Mouse (Mus musculus) fat pad, adult 2 months (tissue): ENCODE measurements around the gene Xkr7.

Source experiments
- DNase-seq: peaks from one replicate; pipeline ENCODE4 v3.0.0-alpha.2; 2011; ENCODE audit warnings: low read depth, low spot score; ENCODE audit errors: extremely low read depth

Xkr7 gene

GRCm38 (mm10) chr2:153032083-153032842 is 611 bp downstream of the Xkr7 start:
- no peak for DNase-seq

DNA sequence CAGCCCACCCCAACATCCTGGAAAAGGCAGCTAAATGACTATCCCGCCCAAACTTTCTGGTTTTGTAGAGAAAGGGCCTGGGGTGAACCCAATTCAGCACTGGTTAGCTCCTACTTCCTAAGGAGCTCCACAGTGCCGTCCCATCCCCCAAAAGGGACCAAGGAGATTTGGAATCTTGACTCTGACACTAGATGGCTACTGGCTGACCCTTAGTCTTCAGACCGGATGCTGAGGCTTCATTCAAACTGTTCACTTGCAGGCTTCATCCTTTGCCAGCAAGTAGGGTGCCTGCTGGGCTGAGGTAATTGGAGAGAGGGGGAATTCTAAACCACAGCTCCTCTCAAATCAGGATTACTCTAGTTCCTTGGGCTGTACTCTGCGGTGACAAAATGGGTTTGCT is 1.3 kb downstream of the Xkr7 start:
- no peak for DNase-seq

GRCm38 (mm10) chr2:153033545-153034230 is 2.0 kb downstream of the Xkr7 start:
- DNase-seq, result no peak

DNA sequence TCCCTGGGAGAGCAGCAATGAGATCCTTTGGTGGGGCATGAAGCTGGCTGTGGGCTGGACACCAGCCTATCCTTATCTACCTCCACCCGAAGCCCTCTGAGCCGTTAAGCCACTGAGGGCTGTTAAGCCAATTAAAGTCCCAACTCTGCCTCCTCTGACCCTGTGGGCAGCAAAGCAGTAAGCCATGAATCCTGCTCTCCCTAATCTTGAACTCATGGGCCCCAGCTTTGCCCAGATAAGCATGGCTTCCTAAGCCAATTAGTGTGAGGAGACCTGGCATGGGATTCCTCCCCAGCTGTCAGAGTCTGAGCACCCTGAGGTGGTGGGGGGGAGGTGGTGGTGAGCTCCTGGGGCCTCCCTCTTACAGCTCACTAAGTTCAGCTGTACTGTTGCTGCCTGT is 5.0 kb downstream of the Xkr7 start:
- no peak for DNase-seq

DNA sequence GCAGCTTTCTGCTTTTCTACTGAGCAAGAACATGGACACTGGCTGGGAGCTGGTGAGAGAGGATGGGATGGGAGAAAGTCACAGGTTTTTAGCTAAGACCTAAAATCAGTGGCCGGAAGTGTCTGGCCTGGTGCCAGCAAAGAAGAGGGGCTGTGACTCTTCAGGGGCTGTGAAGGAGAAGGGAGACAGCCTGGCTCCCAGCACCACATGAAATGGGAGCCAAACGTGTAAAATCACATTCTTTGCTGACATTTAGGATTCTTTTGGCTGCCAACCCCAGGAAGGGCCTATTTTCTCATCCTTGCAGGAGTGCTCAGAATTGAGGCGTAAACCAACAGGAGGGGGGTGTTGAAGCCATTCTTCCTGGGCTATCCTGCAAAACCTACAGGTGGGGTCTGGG is 12.2 kb downstream of the Xkr7 start:
- DNase-seq, result no peak

- DNase-seq, result no peak
Observed at GRCm38 (mm10) chr2:153045884-153046299, 14.2 kb downstream of the Xkr7 start.

DNA sequence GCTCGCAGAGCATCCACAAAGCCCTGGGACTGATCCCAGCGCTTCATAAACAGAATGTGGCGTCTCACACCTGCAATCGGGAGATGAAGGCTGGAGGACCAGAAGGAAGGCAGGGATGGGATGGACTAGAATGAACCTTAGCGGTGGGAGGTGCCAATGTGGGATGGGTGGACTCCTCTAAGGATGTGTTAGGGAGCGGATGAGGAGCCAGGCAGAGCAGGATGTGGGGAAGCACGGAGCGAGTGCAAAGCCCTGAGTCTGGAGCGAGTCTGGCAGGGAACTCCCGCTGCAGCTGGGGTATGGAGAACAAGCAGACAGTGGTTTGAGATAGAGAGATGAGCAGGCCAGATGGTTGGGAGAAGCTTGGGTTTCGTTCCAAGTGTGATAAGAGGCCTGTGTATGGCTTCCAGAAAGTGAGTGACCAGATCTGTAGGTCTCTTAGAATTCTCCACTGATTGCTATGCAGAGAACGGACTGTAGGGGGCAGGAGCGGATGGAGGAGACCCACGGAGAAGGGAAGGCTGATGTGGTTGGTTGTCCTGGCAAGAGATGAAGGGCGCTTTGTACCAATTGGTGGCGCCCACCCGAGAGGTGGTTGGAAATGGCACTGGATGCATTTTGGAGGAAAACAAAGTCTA is 16.3 kb downstream of the Xkr7 start:
- DNase-seq, result no peak

DNA sequence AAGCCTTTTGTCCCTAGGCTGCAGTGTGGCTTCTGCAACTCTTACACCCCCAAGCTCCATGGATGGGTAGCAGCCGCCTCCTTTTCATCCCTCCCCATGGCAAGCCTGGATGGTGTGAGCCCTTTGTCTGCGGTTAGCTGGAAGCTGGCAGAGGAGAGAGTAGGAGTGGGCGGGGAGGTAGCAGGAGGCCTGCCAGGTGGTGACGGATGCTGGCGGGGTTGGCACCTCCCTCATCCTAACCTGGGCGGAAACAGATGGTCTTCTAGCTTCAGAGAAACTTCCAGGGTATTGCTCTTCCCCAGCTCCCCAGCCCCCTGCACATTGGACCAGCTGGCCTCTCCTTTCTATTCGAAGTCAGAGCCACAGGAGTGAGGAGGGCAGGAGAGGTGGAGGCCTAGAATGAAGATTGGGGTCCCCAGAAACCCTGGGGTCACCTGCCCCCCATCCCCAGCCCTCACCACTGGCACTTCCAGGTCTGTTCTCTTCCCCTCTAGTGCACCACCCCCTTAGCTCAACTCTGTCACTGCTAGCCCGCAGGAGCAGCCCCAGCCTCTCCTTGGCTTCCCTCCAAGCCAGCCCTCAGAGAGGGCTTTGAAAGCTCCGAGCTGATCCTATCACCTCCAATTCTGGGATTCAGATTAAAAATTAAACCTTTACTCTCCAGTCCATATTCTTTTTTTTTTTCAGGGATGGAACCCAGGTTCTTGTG is 17.8 kb downstream of the Xkr7 start:
- no peak for DNase-seq

- DNase-seq, result no peak
Observed at GRCm38 (mm10) chr2:153049997-153050358, 18.3 kb downstream of the Xkr7 start.

DNA sequence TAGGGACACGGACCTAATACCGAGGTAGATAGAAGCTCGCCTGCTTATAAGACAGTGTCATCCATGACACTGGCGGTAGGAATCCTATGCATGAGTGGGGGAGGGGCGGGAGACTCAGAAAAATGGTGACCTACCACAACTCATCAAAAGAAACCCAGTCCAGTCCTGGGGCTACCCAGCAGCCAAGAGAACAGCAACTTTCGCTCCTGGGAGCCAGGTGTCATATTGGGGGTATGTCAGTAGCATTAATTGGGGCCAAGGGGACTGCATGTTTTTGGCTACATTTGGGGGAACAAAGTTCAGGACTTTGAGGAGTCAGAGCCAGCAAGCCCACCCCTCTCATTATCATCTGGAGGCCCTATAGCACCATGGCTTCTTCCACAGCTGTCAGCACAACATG is 19.4 kb downstream of the Xkr7 start:
- DNase-seq, result no peak

GRCm38 (mm10) chr2:153051537-153051936 is 19.9 kb downstream of the Xkr7 start:
- no peak for DNase-seq

DNA sequence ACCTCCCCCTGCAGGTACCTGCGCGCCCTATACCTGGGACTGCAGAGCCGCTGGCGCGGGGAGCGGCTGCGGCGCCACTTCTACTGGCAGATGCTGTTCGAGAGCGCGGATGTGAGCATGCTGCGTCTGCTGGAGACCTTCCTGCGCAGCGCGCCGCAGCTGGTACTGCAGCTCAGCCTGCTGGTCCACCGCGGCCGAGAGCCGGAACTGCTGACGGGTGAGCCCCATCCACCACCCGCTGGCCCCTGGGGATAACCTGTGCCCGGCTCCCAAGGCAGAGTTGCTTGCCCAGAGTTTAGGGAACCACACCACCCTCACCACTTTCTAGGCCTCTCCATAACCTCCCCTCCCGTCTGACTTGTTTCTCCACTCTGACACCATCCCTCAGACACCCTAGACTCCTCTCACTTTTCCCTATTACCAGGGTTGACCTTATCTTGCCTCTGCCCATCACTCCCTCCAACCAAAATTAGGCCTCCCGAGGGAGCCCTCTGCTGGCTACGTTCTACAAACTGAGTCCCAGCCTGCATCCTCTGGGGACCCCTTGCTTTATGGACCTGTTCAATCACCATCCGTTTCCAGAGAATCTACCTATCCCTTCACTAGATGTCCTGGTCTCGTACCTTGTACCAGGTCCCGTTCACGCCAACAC is 21.2 kb downstream of the Xkr7 start:
- DNase-seq, result no peak

DNA sequence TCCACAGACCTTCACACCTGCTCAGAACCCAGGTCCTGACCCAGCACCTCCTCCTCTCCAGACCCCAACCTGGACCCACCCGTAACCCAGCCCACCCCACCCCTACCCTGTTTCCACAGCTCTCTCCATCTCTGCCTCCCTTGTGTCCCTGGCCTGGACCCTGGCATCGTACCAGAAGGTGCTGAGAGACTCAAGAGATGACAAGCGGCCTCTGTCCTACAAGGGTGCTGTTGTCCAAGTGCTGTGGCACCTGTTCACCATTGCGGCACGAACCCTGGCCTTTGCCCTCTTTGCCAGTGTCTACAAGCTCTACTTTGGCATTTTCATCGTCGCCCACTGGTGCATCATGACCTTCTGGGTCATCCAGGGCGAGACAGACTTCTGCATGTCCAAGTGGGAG is 22.2 kb downstream of the Xkr7 start:
- no peak for DNase-seq

DNA sequence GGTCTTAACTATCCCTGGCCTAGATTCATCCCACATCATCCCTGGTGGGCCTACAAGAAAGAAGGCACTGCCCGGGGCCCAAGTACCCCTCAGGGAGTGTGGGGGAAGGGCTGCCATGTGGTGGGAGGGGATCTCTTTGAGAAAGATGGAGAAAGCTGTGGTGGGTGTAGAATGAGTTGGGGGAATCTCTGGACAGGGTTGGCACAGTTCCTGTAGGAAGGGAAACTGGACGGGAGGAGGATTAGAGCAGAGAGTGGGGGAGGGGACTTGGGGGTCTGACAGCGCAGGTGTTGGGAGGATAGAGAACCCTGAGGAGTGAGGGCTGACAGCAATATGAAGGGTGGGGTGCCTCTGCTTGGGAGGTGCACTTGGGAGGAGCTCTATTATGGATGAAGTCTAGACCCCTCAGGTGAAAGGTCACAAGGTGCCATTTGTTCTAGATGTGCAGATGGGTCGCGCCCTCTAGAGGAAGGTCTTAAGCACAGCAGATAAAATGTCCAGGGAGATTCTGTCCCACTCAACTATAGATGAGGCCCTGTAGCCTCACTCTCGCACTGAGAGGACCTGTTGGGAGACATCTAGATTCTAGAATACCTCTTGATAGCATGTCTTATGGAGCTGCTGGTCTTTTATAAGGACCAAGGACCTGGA is 23.7 kb downstream of the Xkr7 start:
- DNase-seq, result no peak

- no peak for DNase-seq
Observed at GRCm38 (mm10) chr2:153058365-153058764, 26.7 kb downstream of the Xkr7 start.

DNA sequence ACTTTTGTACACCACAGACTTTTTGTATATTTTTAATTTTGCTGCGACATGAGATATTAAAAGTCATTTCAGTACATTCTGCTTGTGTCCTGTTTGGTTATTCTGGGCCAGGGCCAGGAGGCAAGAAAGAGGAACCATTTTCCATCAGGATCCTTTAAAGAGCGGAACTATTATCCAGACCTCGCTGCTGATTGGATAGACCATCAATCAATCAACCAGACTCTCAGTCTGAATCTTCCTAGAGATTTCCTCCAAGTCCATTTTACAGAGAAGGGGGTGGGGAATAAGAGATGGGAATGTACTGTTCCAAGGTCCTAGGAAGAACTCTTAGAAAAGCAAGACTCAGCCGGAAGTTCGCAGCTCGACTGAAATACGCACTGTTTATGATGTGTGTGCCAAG is 28.6 kb downstream of the Xkr7 start:
- DNase-seq, result no peak

- no peak for DNase-seq
Observed at GRCm38 (mm10) chr2:153063394-153063793, 31.7 kb downstream of the Xkr7 start.

DNA sequence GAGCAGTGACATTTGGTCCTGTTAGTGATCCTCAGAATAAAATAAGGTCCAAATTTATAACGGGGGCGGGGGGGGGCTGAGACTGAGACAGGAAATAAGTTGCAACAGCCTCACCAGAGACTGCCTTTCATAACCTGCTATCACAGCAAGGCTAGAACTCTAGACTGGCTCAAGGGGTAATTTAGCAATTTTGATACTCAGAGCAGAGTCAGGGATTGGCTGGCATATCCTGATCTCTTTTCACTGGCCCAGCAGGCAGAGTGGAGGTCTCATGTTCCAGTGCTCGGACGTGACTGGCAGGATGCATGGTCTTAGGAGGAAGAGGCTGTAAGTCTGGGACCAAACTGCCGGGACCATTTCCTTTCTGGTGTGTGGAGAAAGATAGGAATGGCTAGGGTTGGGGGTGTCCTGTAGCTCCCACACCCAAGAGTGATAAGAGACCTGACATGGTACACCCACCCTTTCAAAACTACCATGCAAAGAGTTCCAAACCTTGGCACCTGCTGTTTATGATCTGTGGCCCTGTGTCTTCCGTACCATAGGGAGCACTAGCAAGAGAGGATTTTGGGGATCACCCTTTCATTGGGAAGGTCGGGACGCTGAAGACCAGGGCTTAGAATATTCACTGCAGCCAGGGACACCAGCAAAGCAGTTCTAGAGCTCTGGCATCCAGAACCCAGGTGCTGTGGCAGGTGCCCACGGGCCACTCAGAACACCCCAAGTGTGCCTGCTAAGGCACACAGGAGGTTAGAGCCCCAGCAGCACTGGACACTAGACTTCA is 32.7 kb downstream of the Xkr7 start:
- no peak for DNase-seq

DNA sequence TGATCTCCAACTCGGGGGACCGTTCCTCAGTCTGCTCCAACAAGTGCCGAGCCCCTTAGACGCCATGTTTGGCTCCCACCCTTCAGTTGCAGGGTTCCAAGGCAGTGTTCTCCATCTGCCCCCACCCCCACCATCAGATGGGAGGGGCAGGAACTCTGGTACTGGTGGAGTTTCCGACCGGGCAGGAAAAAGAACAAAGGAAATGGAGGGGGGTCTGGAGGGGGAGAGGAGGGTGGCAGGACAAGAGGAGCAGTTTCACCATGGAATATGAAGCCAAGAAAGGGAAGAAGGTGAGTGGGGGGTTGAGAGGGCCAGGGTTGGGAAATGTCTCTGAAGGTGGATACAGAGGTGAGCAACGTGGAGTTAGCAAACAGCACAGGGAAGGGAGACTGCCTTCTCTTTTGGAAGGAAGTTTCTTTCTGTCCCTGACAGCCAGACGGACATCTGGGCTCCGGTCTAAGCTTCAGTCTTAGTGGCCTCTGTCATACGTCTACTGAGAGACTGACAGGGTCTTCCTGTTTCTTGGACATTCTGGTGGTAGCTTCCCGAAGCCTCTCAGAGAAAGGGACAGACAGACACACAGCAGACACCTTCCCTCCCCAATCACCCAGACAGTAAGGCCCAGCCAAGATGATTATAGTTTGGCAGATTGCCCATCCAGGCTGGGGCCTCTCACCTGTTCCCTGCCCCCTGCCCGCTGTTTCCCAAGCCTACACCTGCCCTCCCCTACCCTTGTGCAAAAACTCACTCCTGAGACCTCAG is 34.3 kb downstream of the Xkr7 start, which contains the start of gene Ccm2l:
TSS of gene Ccm2l (plus strand) at position 209 of the 762 bp plus-strand sequence.
- DNase-seq, result no peak
